Mouse (Mus musculus) kidney, postnatal 0 days (tissue): ENCODE data around the gene Gm42957. TPM values are rescaled to one million over a fixed set of nuclear protein-coding genes. Genes with fewer than 3 reads are reported as not detected.

ENCODE experiments used
- ATAC-seq: fragments of 200-750 bp; cut with Nextera tagmentation; replicated peaks from 2 replicates; pipeline ENCODE4 v1.8.0; 2017; ENCODE audit warnings: low read depth, moderate number of reproducible peaks, moderate TSS enrichment, moderate library complexity; ENCODE audit not compliant: low FRiP score
- DNase-seq: peaks from one replicate; pipeline ENCODE4 v3.0.0-alpha.2; 2016; ENCODE audit warnings: low spot score
- H3K27ac ChIP-seq: fragments of 300-500 bp; sonication (generic); 2 replicates; pipeline ENCODE4 v1.5.1; 2014; ENCODE audit warnings: mild to moderate bottlenecking
- H3K27me3 ChIP-seq: fragments of 300-500 bp; sonication (generic); 2 replicates; pipeline ENCODE4 v1.6.1; 2014; ENCODE audit warnings: low read length, mixed read lengths; ENCODE audit not compliant: insufficient read depth
- H3K36me3 ChIP-seq: fragments of 300-500 bp; sonication (generic); 2 replicates; pipeline ENCODE4 v1.6.1; 2014; ENCODE audit warnings: low read length, mixed read lengths; ENCODE audit not compliant: insufficient read depth
- H3K4me1 ChIP-seq: fragments of 300-500 bp; sonication (generic); replicated peaks from 2 replicates; pipeline ENCODE4 v1.6.1; 2014; ENCODE audit warnings: antibody characterized with exemption, low read length, mixed read lengths; ENCODE audit not compliant: insufficient read depth
- H3K4me2 ChIP-seq: fragments of 300-500 bp; sonication (generic); 2 replicates; pipeline ENCODE4 v1.6.1; 2014; ENCODE audit warnings: mild to moderate bottlenecking, low read length, moderate library complexity, mixed read lengths
- H3K4me3 ChIP-seq: fragments of 300-500 bp; sonication (generic); replicated peaks from 2 replicates; pipeline ENCODE4 v1.5.1; 2014; ENCODE audit warnings: low read depth, low read length
- H3K9ac ChIP-seq: fragments of 300-500 bp; sonication (generic); 2 replicates; pipeline ENCODE4 v1.6.1; 2014; ENCODE audit warnings: low read depth, low read length
- H3K9me3 ChIP-seq: fragments of 300-500 bp; sonication (generic); replicated peaks from 2 replicates; pipeline ENCODE4 v1.6.1; 2016; ENCODE audit warnings: low read length, inconsistent platforms, mixed read lengths
- CTCF ChIP-seq: IDR thresholded peaks from 2 replicates; pipeline ENCODE4 v1.5.1; 2016; ENCODE audit warnings: antibody characterized with exemption, low read depth, mild to moderate bottlenecking, moderate library complexity
- WGBS: fragments of 180-500 bp; shearing (Covaris S2); extraction: QIAGEN DNeasy Blood & Tissue Kit; methylation state at CpG from one replicate; pipeline ENCODE4 v1.1.7; 2014; 5-methylcytosine and 5-hydroxymethylcytosine counted together
- polyA plus RNA-seq: library from polyadenylated mRNA; unstranded; fragments of >200 nt; fragmentation: Nextera tagmentation; extraction: Ambion mirVana; gene quantifications from 2 replicates; pipeline ENCODE4 v1.2.1, GENCODE M21; 2015

The Gm42957 gene
- polyA plus RNA-seq, 1 experiment from 2014 or later = not detected

DNA sequence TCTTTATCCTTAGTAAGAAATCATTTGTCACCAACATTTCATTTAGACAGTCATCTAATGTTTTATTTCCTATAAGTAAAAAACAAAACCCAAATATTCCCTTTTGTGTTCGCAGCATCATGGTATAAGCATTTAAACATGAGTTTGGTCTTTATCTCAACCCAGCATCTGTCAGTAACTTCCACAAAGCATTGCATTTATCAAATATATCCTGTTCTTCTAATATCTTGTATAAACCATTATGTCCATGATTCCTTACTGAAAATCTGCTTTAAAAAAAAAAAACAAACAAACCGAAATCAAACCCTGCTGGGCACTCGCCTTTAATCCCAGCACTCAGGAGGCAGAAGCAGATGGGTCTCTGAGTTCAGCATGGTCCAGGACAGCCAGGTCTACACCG lies 28.7 kb upstream of the Gm42957 start:
- no peak overlapping the region for H3K4me2 ChIP-seq
- ATAC-seq = no peak
- DNase-seq = no peak
- H3K27ac ChIP-seq = no peak overlapping the region
- WGBS = 90% methylated on average over 4 of the region's 4 CpGs
- no peak overlapping the region for H3K4me3 ChIP-seq
- H3K9ac ChIP-seq = no peak overlapping the region
- no peaks in the 10 kb centered on the region for H3K27me3 ChIP-seq
- H3K36me3 ChIP-seq = no peaks in the 10 kb centered on the region
- no peak for TF ChIP-seq CTCF
- no peaks in the 10 kb centered on the region for H3K9me3 ChIP-seq
- H3K4me1 ChIP-seq = 0 out of 2 replicates have a peak, but pooled peaks cover 6% of the 10 kb centered on the region

GRCm38 (mm10) chr3:96617941-96618340 lies 17.3 kb upstream of the Gm42957 start:
- H3K27me3 ChIP-seq = no peaks in the 10 kb centered on the region
- H3K9me3 ChIP-seq = no peaks in the 10 kb centered on the region
- H3K4me3 ChIP-seq = no peak overlapping the region
- H3K4me1 ChIP-seq = no peaks in the 10 kb centered on the region
- no peak overlapping the region for H3K9ac ChIP-seq
- H3K27ac ChIP-seq = no peak overlapping the region
- no peak for TF ChIP-seq CTCF
- H3K4me2 ChIP-seq = no peak overlapping the region
- DNase-seq (no peak), ATAC-seq (no peak)
- 96% methylated on average over 3 of the region's 3 CpGs for WGBS
- H3K36me3 ChIP-seq = peaks cover 35% of the 10 kb centered on the region

GRCm38 (mm10) chr3:96623201-96623600 lies 12.1 kb upstream of the Gm42957 start:
- Histone ChIP-seq H3K9ac (no peak overlapping the region), H3K36me3 (peaks cover 31% of the 10 kb centered on the region), H3K4me3 (no peak overlapping the region), H3K9me3 (no peaks in the 10 kb centered on the region), H3K27ac (no peak overlapping the region), H3K27me3 (no peaks in the 10 kb centered on the region), H3K4me2 (no peak overlapping the region), H3K4me1 (no peaks in the 10 kb centered on the region)
- DNase-seq (no peak), ATAC-seq (no peak)
- no peak for TF ChIP-seq CTCF
- WGBS = 90% methylated on average over 4 of the region's 4 CpGs

- Histone ChIP-seq H3K27me3 (no peaks in the 10 kb centered on the region), H3K36me3 (peaks cover 5% of the 10 kb centered on the region; the same call in 1 of the 2 replicates), H3K4me2 (peak within 1 kb of the TSS; percentile 79), H3K4me1 (no peaks in the 10 kb centered on the region), H3K9ac (peak within 1 kb of the TSS; percentile 77), H3K4me3 (peak within 1 kb of the TSS; percentile 64), H3K27ac (peak within 1 kb of the TSS; percentile 75), H3K9me3 (no peaks in the 10 kb centered on the region)
- peak; percentile 99 for DNase-seq
- peak; percentile 92 for ATAC-seq
- TF ChIP-seq CTCF = no peak
- WGBS = under 1% methylated on average over 48 of the region's 48 CpGs
Observed at GRCm38 (mm10) chr3:96629729-96630600, 5.3 kb upstream of the Gm42957 start, which contains the start of gene Rbm8a. TSS of gene Rbm8a (plus strand) at chr3:96629933.

DNA sequence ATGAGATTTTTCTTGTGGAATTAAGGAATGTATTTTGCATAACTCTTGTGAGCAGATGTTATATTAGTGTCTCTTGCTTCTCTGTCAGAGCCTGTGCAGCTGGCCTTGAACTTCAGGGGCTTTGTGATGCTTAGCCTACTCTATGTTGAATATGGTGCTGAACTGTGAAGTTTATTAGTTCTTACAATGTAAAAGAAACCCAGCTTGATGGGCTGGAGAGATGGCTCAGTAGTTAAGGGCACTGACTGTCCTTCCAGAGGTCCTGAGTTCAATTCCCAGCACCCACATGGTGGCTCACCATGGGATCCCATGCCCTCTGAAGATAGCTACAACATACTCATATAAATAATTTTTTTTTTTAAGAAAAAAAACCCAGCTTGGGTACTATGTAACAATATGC lies 3.2 kb upstream of the Gm42957 start:
- H3K27ac ChIP-seq = no peak overlapping the region
- DNase-seq (no peak), ATAC-seq (no peak)
- H3K4me1 ChIP-seq = peaks cover 7% of the 10 kb centered on the region
- H3K27me3 ChIP-seq = no peaks in the 10 kb centered on the region
- H3K4me3 ChIP-seq = no peak overlapping the region
- H3K36me3 ChIP-seq = peaks cover 5% of the 10 kb centered on the region; the same call in 1 of the 2 replicates
- no peak for TF ChIP-seq CTCF
- no peaks in the 10 kb centered on the region for H3K9me3 ChIP-seq
- no peak overlapping the region for H3K9ac ChIP-seq
- no peak overlapping the region for H3K4me2 ChIP-seq

DNA sequence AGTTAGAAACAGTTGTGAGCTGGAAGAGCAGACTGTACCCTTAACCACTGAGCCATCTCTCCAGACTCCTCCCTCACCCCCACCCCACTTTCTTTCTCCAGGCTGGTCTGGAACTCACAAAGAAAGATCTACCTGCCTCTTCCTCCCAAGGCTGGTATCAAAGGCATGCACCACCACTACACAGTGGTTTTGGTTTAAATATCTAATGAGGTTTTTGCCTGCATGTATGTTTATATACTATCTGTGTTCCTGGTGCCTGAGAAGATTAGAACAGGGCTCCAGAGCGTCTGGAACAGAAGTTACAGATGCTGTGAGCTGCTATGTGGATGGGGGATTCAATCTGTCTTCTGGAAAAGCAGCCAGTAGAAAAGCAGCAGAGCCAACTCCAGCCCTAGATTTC lies 1.3 kb upstream of the Gm42957 start:
- Histone ChIP-seq H3K9ac (no peak overlapping the region), H3K36me3 (peaks cover 17% of the 10 kb centered on the region), H3K27ac (no peak overlapping the region), H3K4me1 (peaks cover 7% of the 10 kb centered on the region), H3K9me3 (no peaks in the 10 kb centered on the region), H3K4me3 (no peak overlapping the region), H3K27me3 (no peaks in the 10 kb centered on the region), H3K4me2 (no peak overlapping the region)
- WGBS = 61% methylated on average over 1 of the region's 1 CpGs
- DNase-seq (no peak), ATAC-seq (no peak)
- no peak for TF ChIP-seq CTCF
